Mouse (Mus musculus): ENCODE results near the gene Olfr907. TPM values are rescaled to one million over a fixed set of nuclear protein-coding genes. Genes with fewer than 3 reads are reported as not detected.

Olfr907 gene
- not detected for polyA plus RNA-seq (2014; fragmentation: Illumina TruSeq; extraction: RNeasy Lipid Tissue Mini Kit (QIAGEN cat#74804); ENCODE audit: low read depth, low replicate concordance)

DNA sequence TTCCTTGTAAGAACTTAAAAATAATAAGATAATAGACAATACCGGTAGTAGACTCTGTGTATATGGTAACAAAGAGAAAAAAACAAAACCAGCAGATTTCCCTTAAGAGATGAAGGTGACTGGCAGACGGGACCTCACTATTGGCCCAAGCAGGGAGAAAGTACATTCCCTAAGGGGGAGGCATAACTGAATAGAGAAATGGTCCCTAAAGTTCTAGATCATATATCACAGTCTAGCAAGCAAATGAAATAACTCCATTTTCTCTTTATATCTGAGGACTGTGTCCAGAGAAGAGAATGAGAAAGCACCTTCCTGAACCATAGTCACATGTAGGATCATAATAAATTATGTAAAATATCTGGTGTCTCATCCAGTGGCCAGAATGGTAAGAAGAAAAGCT, at the start of gene Olfr907:
TSS of gene Olfr907 (plus strand) at position 301 of the 400 bp plus-strand sequence.

DNA sequence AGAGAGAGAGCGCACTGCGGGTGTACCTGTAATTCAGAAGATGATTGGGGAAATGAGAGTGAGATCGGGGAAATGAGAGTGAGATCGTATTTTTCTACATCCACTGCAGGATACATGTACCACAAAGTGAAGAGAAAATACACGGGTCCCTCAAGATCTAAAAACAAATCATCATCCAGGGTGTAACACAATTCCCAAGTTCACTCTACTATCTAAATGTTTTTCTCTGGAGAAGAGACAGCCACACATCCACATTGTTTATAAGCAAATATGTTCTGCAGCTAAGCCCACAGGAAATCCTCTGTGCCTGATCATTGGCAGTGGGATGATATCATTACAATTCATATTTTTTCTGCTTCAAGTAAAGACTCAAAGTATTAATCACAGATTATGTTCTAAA, 48.2 kb upstream of the Olfr907 start, which contains the start of gene Olfr902:
TSS of gene Olfr902 (plus strand) at position 301 of the 400 bp plus-strand sequence.

DNA sequence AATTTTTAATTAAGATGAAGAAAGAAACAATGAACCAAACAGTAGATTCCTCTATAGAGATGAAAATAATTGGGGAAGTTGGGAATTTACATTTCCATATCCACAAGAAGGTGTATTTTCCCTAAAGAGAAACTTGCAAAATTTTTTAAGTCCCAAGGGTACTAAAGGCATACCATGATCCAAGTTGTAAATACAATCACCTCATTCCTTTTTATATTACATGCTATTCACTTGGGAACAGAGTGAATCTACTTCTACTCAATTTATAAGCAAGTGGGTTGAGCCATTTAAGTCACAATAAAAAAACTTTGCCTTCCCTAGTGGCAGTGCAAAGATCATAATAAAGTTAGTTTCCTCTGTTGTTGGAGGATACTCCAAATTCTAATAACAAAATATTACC, 32.8 kb upstream of the Olfr907 start, which contains the start of gene Olfr904:
TSS of gene Olfr904 (plus strand) at position 301 of the 400 bp plus-strand sequence.

DNA sequence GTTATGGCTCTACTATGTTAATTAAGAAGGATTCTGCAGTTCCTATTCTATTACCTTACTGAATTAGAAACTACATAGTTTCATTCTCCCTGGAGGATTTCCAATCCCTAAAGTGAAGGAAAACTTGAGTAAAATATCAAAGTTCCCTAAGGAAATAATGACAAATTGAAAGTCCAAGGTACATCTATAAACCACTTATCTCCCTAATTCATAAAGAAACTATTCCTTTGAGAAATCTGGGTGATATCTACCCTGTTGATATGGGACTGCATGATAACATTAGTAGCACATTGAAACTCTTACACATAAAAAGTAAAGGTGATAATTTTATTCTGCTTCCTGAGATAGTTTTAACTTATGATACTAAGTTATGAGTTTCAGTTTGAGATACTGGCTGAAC, 24.8 kb upstream of the Olfr907 start, which contains the start of gene Olfr905:
TSS of gene Olfr905 (plus strand) at position 301 of the 400 bp plus-strand sequence.

DNA sequence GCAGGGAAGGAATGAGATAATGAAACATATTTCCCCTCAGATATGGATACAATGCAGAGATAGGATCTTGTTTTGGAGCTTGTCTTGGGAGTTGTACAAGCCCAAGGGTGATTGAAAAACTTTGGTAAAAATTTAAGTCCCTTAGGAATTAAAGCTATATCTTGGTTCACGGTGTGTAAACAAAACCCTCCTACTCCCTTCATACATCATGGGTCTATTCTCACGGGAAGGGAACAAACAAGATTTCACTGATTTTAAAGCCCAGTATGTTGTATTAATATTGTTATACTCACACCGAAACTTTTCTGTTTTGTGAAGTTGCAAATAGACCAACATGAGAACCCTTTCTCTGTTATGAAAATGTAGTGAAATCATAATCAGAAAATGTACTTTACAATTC, 8.8 kb upstream of the Olfr907 start, which contains the start of gene Olfr906:
TSS of gene Olfr906 (plus strand) at position 301 of the 400 bp plus-strand sequence.

DNA sequence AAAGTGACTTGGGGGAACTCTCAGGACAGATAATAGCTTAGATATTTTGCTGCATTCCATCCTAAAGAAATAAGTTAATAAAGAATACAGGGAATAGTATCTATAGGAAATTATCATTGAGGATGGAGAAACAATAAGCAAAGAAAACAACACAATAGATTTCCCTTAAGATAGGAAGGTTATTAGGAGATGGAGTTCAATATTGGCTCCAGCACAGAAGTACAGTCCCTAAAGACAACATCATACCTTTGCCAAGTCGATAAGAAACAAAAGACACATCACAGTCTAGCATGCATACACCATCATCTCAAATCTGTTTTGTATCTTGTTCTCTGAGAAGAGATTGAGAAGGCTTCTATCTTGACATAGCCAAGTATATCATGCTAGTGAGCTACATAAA, 25.7 kb downstream of the Olfr907 start, which contains the start of gene Olfr911-ps1:
TSS of gene Olfr911-ps1 (plus strand) at position 301 of the 400 bp plus-strand sequence.

DNA sequence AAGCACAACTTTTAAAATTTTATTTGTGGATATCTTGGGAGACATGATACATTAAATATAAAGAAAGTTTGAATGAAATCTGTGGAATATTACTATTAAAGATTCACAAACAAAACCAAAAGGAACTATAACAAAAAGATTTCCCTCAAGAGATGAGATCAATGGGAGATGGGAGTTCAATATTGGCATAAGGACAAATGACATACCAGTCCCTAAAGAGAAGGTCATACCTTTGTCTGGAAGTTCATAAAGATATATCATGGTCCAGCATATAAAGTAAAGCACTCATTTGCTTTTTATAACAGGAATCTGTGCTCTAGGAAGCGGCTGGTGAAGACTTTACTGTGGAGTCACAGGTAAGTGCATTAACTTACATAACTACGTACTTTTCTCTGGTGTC, 41.9 kb downstream of the Olfr907 start, which contains the start of gene Olfr910:
TSS of gene Olfr910 (plus strand) at position 301 of the 400 bp plus-strand sequence.

Other genes starting within 250 kb of the Olfr907 start
- not detected for gene Olfr143, start 243.0 kb upstream of the Olfr907 start, polyA plus RNA-seq (2014; fragmentation: Illumina TruSeq; extraction: RNeasy Lipid Tissue Mini Kit (QIAGEN cat#74804); ENCODE audit: low read depth, low replicate concordance)
- not detected for gene Olfr895, start 227.9 kb upstream of the Olfr907 start, polyA plus RNA-seq (2014; fragmentation: Illumina TruSeq; extraction: RNeasy Lipid Tissue Mini Kit (QIAGEN cat#74804); ENCODE audit: low read depth, low replicate concordance)
- gene Olfr896-ps1, start 204.7 kb upstream of the Olfr907 start, polyA plus RNA-seq (2014; fragmentation: Illumina TruSeq; extraction: RNeasy Lipid Tissue Mini Kit (QIAGEN cat#74804); ENCODE audit: low read depth, low replicate concordance) = not detected
- gene Olfr25, start 166.7 kb upstream of the Olfr907 start, polyA plus RNA-seq (2014; fragmentation: Illumina TruSeq; extraction: RNeasy Lipid Tissue Mini Kit (QIAGEN cat#74804); ENCODE audit: low read depth, low replicate concordance) = not detected
- gene Olfr898, start 147.4 kb upstream of the Olfr907 start, polyA plus RNA-seq (2014; fragmentation: Illumina TruSeq; extraction: RNeasy Lipid Tissue Mini Kit (QIAGEN cat#74804); ENCODE audit: low read depth, low replicate concordance) = not detected
- not detected for gene Olfr250, start 128.9 kb upstream of the Olfr907 start, polyA plus RNA-seq (2014; fragmentation: Illumina TruSeq; extraction: RNeasy Lipid Tissue Mini Kit (QIAGEN cat#74804); ENCODE audit: low read depth, low replicate concordance)
- gene Olfr251, start 118.7 kb upstream of the Olfr907 start, polyA plus RNA-seq (2014; fragmentation: Illumina TruSeq; extraction: RNeasy Lipid Tissue Mini Kit (QIAGEN cat#74804); ENCODE audit: low read depth, low replicate concordance) = not detected
- not detected for gene Olfr147, start 94.1 kb upstream of the Olfr907 start, polyA plus RNA-seq (2014; fragmentation: Illumina TruSeq; extraction: RNeasy Lipid Tissue Mini Kit (QIAGEN cat#74804); ENCODE audit: low read depth, low replicate concordance)
- gene Olfr901, start 66.3 kb upstream of the Olfr907 start, polyA plus RNA-seq (2014; fragmentation: Illumina TruSeq; extraction: RNeasy Lipid Tissue Mini Kit (QIAGEN cat#74804); ENCODE audit: low read depth, low replicate concordance) = not detected
- not detected for gene Olfr902, start 48.1 kb upstream of the Olfr907 start, polyA plus RNA-seq (2014; fragmentation: Illumina TruSeq; extraction: RNeasy Lipid Tissue Mini Kit (QIAGEN cat#74804); ENCODE audit: low read depth, low replicate concordance)
- gene Olfr904, start 32.7 kb upstream of the Olfr907 start, polyA plus RNA-seq (2014; fragmentation: Illumina TruSeq; extraction: RNeasy Lipid Tissue Mini Kit (QIAGEN cat#74804); ENCODE audit: low read depth, low replicate concordance) = not detected
- gene Olfr905, start 24.7 kb upstream of the Olfr907 start, polyA plus RNA-seq (2014; fragmentation: Illumina TruSeq; extraction: RNeasy Lipid Tissue Mini Kit (QIAGEN cat#74804); ENCODE audit: low read depth, low replicate concordance) = not detected
- not detected for gene Olfr906, start 8.7 kb upstream of the Olfr907 start, polyA plus RNA-seq (2014; fragmentation: Illumina TruSeq; extraction: RNeasy Lipid Tissue Mini Kit (QIAGEN cat#74804); ENCODE audit: low read depth, low replicate concordance)
- gene Olfr911-ps1, start 25.8 kb downstream of the Olfr907 start, polyA plus RNA-seq (2014; fragmentation: Illumina TruSeq; extraction: RNeasy Lipid Tissue Mini Kit (QIAGEN cat#74804); ENCODE audit: low read depth, low replicate concordance) = not detected
- not detected for gene Olfr910, start 42.0 kb downstream of the Olfr907 start, polyA plus RNA-seq (2014; fragmentation: Illumina TruSeq; extraction: RNeasy Lipid Tissue Mini Kit (QIAGEN cat#74804); ENCODE audit: low read depth, low replicate concordance)
- gene Olfr912, start 84.4 kb downstream of the Olfr907 start, polyA plus RNA-seq (2014; fragmentation: Illumina TruSeq; extraction: RNeasy Lipid Tissue Mini Kit (QIAGEN cat#74804); ENCODE audit: low read depth, low replicate concordance) = not detected
- gene Olfr913, start 97.0 kb downstream of the Olfr907 start, polyA plus RNA-seq (2014; fragmentation: Illumina TruSeq; extraction: RNeasy Lipid Tissue Mini Kit (QIAGEN cat#74804); ENCODE audit: low read depth, low replicate concordance) = not detected
- not detected for gene Olfr914, start 109.3 kb downstream of the Olfr907 start, polyA plus RNA-seq (2014; fragmentation: Illumina TruSeq; extraction: RNeasy Lipid Tissue Mini Kit (QIAGEN cat#74804); ENCODE audit: low read depth, low replicate concordance)
- not detected for gene Olfr916, start 164.1 kb downstream of the Olfr907 start, polyA plus RNA-seq (2014; fragmentation: Illumina TruSeq; extraction: RNeasy Lipid Tissue Mini Kit (QIAGEN cat#74804); ENCODE audit: low read depth, low replicate concordance)
- not detected for gene Olfr917, start 170.0 kb downstream of the Olfr907 start, polyA plus RNA-seq (2014; fragmentation: Illumina TruSeq; extraction: RNeasy Lipid Tissue Mini Kit (QIAGEN cat#74804); ENCODE audit: low read depth, low replicate concordance)
- gene Olfr918, start 178.8 kb downstream of the Olfr907 start, polyA plus RNA-seq (2014; fragmentation: Illumina TruSeq; extraction: RNeasy Lipid Tissue Mini Kit (QIAGEN cat#74804); ENCODE audit: low read depth, low replicate concordance) = not detected
- gene Olfr919, start 207.9 kb downstream of the Olfr907 start, polyA plus RNA-seq (2014; fragmentation: Illumina TruSeq; extraction: RNeasy Lipid Tissue Mini Kit (QIAGEN cat#74804); ENCODE audit: low read depth, low replicate concordance) = not detected
- 27.9 TPM for gene Vwa5a, start 222.5 kb downstream of the Olfr907 start, polyA plus RNA-seq (2014; fragmentation: Illumina TruSeq; extraction: RNeasy Lipid Tissue Mini Kit (QIAGEN cat#74804); ENCODE audit: low read depth, low replicate concordance)

Data from heart, adult 10 weeks (tissue).